Mouse (Mus musculus) cerebellum, postnatal 36 days (tissue): Measurements from ENCODE around the gene Arl6ip4.

Experiments
- DNase-seq, 2 experiments: peaks; one replicate each; pipeline ENCODE4 v3.0.0; 2021 to 2022; ENCODE audit warnings: mixed read lengths in 2 of 2

Arl6ip4 gene

DNA sequence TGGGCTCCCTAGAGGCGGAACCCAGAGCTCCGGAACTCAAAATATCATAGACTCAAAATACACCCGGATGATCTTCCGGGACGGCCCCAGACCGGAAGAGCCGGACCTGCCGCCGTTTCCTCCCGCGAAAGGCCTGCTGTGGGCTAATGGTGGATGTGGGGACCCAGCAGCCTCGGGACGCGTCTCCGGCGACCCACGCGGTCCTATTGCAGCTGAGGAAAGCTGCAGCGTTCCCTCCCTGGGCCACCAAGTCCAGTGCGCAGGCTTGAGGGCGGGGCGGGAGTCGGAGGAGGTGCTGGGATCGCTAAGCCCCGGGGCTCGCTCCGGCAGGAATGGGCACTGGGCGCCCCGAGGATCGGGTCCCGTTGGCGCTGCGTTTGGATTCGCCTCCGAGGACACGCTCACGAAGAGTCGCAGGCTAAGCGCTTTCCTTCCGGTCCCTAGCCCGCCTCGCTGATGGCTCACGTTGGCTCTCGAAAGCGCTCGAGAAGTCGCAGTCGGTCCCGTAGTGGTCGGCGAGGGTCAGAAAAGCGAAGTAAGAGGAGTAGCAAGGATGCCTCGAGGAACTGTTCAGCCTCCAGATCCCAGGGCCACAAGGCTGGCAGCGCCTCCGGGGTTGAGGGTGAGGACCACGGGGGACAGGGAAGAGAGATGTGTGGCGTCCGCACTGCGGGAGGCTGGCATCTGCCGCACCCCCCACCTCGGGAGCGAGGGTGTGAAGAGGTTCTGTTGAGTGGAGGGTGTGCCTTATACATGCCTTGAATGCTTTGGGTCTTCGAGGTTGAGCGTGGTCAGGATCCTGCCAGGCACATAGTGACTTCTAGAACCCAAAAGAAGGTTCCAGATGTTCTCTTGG lies at the start of gene Arl6ip4:
Gene Arl6ip4, plus strand, starts transcription at position 100 of the 856 bp plus-strand sequence.
- peak; percentile 75 to 83 for DNase-seq

- no peak for DNase-seq
Measured at GRCm38 (mm10) chr5:124069657-124070056, 46.2 kb upstream of the Arl6ip4 start.

GRCm38 (mm10) chr5:124073682-124074081 lies 42.2 kb upstream of the Arl6ip4 start:
- no peak for DNase-seq

- no peak for DNase-seq
Measured at GRCm38 (mm10) chr5:124074845-124075307, 41.0 kb upstream of the Arl6ip4 start.

- no peak for DNase-seq
Measured at GRCm38 (mm10) chr5:124075716-124076115, 40.2 kb upstream of the Arl6ip4 start.

GRCm38 (mm10) chr5:124076559-124076958 lies 39.3 kb upstream of the Arl6ip4 start:
- no peak for DNase-seq

GRCm38 (mm10) chr5:124077241-124077640 lies 38.6 kb upstream of the Arl6ip4 start:
- DNase-seq = no peak

- no peak for DNase-seq
Measured at GRCm38 (mm10) chr5:124077856-124078460, 37.9 kb upstream of the Arl6ip4 start.

- DNase-seq = peak; percentile 41 to 51
Measured at GRCm38 (mm10) chr5:124078794-124079416, 37.0 kb upstream of the Arl6ip4 start.

GRCm38 (mm10) chr5:124079880-124080279 lies 36.0 kb upstream of the Arl6ip4 start:
- no peak for DNase-seq

GRCm38 (mm10) chr5:124082447-124082846 lies 33.4 kb upstream of the Arl6ip4 start:
- DNase-seq = no peak

DNA sequence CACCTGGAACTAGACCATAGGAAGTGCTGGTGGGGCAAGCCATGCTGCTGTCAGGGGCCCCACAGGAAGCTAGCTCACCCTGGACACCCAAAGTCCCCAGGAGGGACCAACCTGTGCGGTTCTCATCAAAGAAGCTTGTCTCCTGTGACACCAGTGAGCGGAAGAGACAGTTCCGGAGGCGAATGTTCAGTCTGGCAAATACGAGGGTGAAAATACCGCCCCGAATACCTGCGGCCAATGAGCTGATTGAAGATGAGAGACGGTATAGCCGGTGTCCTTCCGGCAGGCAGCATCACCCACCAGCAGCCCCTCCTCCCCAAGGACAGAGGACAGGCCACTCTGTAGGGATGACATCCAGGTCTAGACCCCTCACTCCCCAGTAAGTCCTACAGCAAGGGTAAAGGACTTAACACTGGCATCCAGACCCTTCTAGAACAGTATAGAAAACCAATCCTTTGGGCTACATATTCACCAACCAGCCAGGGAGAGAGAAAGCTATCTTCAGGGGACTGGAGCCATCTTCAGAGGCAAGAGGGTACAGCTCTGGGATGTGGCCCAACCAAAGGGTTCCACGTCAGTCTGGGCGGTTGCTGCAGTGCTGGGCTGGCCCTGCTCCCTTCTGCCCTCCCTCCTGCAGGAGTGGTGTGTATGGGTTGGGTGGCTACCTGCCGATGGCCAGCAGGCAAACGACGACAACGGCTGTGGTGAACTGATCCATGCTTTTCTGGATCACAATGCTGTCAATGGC lies 32.8 kb upstream of the Arl6ip4 start:
- DNase-seq = no peak

DNA sequence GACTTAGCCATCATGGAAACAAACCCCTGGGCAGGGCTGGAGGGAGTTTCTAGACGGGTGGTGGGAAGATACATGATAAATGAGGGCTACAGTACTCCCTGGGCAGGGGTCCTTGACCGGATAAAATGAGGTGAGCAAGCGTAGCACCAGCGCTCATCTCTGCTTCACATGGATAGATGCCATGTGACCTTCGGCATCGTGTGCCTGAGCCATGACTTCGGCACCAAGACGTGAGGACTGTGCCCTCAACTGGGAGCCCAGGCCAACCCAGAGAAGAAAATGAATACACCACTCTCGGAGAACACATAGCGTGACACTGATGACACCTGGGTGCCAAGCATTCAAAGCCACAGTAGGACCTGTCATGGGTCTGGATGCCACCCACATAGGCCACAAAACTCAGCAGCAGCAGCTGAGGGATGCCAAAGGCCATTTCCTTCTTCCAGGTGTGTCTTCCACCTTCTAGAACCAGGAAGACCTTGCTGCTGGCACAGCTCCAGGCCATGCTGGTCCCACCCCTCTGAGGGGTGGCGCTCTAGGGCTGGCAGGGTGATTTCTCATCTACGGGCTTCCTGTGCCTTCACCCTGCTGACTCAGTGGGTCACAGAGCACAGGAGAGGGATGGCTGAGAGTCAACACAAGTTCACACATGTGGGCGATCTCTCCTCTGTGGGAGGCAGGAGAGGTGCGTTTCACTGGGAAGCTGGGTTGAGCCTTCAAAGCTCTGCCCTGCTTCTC lies 31.9 kb upstream of the Arl6ip4 start:
- DNase-seq = no peak

DNA sequence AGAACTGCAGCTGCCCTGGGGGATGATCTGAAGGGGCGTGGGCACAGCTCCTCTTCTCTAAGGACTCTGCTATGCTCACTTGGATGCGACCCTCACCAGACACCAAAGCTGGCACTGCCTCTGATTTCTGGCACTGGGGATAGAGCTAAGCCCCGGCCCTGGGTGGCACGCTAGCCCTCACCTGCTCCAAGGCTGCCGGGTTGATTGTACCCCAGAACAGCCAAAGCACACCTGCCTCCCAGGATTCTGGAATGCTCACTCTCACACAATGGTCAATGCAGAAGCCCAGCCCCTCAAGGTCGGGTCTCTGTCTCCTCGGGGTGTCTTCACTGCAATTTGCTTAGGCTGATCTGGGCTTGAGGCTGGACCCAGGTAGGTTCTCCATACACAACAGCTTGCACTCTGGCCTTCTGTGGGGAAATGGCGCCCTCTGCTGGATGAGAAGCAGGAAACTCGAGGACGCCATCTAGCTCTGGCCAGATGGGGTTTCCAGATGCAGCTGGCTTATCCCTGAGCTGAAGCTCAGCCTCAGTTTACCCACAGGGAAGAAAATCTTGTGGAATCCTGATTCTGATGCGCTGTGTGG lies 31.2 kb upstream of the Arl6ip4 start:
- peak; percentile 86 to 90 for DNase-seq

DNA sequence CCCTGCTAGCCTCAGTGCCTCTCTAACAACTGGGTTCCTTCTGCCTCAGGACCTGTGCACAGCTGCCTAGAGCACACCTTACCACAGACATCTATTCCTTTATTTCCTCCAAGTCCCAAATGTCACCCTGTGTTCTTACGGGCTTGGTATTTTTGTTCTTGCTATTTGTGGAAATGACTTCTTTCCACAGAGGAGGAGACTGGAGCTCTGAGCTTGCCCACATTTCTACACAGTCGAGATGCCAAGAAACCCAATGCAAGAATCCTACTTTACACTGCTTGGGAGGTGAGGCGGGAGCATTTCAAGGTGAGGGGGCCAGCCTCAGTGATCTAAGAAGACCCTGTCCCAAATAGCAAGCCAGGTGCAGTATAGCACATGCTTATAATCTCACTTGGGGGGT lies 30.4 kb upstream of the Arl6ip4 start:
- no peak for DNase-seq

DNA sequence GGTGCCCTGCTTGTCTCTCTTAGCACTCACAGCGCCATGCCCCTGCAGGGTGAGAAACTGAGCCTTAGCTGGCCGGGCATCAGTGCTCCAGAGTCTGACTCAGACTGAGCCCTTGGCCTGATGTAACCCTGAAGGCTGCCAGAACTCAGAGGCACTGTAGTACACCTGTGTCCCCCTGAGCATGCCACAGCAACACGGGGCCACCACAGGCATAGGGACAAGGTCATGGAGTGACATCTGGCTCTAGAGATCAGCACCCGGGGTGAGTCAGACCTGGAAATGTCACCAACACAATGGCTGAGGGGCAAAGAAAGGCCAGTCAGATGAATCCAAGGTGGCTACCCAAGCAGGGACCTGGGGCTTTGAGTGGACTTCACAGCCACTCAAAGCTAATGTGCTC lies 29.0 kb upstream of the Arl6ip4 start:
- no peak for DNase-seq

GRCm38 (mm10) chr5:124089868-124090267 lies 26.0 kb upstream of the Arl6ip4 start:
- no peak for DNase-seq

GRCm38 (mm10) chr5:124091951-124092406 lies 23.9 kb upstream of the Arl6ip4 start:
- DNase-seq = no peak

GRCm38 (mm10) chr5:124093120-124093794 lies 22.6 kb upstream of the Arl6ip4 start:
- DNase-seq = peak; percentile 76 to 83

GRCm38 (mm10) chr5:124093852-124094604 lies 21.9 kb upstream of the Arl6ip4 start:
- DNase-seq = peak in 1 of 2 experiments; percentile 3
